Mouse (Mus musculus) liver, postnatal 0 days (tissue): ENCODE measurements around the gene Mettl22.

Source experiments
- CTCF ChIP-seq: sonication (generic); IDR thresholded peaks from 2 replicates; pipeline ENCODE4 v1.5.1; 2016; ENCODE audit warnings: antibody characterized with exemption, low read depth
- EP300 ChIP-seq: IDR thresholded peaks from 2 replicates; pipeline ENCODE4 v1.6.1; 2016; ENCODE audit warnings: antibody characterized with exemption, low read depth, mild to moderate bottlenecking

GRCm38 (mm10) chr16:8424161-8424970, 46.2 kb upstream of the Mettl22 start:
- TF ChIP-seq CTCF (no peak), EP300 (no peak)
